Mouse (Mus musculus) stomach, embryonic 15.5 days (tissue): ENCODE results near the gene Anks3. TPM values are rescaled to one million over a fixed set of nuclear protein-coding genes. Genes with fewer than 3 reads are reported as not detected.

Experiments used
- polyA plus RNA-seq: library from polyadenylated mRNA; unstranded; fragments of >200 nt; fragmentation: Nextera tagmentation; extraction: Ambion mirVana; gene quantifications from 2 replicates; pipeline ENCODE4 v1.2.1, GENCODE M21; 2015

Gene Anks3
- polyA plus RNA-seq, 1 experiment from 2014 or later, result 48.7 TPM

Other genes starting within 250 kb of the Anks3 start
- 52.6 and 63.4 TPM in 2 replicates for gene Nmral1, start 244.8 kb downstream of the Anks3 start, polyA plus RNA-seq
- gene Hmox2, start 237.8 kb downstream of the Anks3 start, polyA plus RNA-seq, result 86.1 and 89.4 TPM in 2 replicates
- 73.1 and 82.1 TPM in 2 replicates for gene Cdip1, start 173.9 kb downstream of the Anks3 start, polyA plus RNA-seq
- 0.44 and 0.64 TPM in 2 replicates for gene 4930562C15Rik, start 128.8 kb downstream of the Anks3 start, polyA plus RNA-seq
- 34.9 and 37.7 TPM in 2 replicates for gene Ubald1, start 83.9 kb downstream of the Anks3 start, polyA plus RNA-seq
- 75.7 and 78.5 TPM in 2 replicates for gene Mgrn1, start 78.0 kb downstream of the Anks3 start, polyA plus RNA-seq
- gene Nudt16l1, start 25.4 kb downstream of the Anks3 start, polyA plus RNA-seq, result 140 and 143 TPM in 2 replicates
- not detected in 2 replicates for gene Sept12, start 33.6 kb upstream of the Anks3 start, polyA plus RNA-seq
- 59.7 and 65.9 TPM in 2 replicates for gene Smim22, start 43.1 kb upstream of the Anks3 start, polyA plus RNA-seq
- gene Rogdi, start 49.3 kb upstream of the Anks3 start, polyA plus RNA-seq, result 54.9 and 57.0 TPM in 2 replicates
- 118 and 138 TPM in 2 replicates for gene Glyr1, start 85.7 kb upstream of the Anks3 start, polyA plus RNA-seq
- gene Ubn1, start 85.9 kb upstream of the Anks3 start, polyA plus RNA-seq, result 16.8 and 17.9 TPM in 2 replicates
- 15.5 and 28.2 TPM in 2 replicates for gene Ppl, start 168.2 kb upstream of the Anks3 start, polyA plus RNA-seq
- gene Sec14l5, start 182.9 kb upstream of the Anks3 start, polyA plus RNA-seq, result 0.05 and 0.14 TPM in 2 replicates
- 21.1 and 22.1 TPM in 2 replicates for gene Nagpa, start 239.8 kb upstream of the Anks3 start, polyA plus RNA-seq